Mouse (Mus musculus): Measurements from ENCODE around the gene Fhl2.

DNA sequence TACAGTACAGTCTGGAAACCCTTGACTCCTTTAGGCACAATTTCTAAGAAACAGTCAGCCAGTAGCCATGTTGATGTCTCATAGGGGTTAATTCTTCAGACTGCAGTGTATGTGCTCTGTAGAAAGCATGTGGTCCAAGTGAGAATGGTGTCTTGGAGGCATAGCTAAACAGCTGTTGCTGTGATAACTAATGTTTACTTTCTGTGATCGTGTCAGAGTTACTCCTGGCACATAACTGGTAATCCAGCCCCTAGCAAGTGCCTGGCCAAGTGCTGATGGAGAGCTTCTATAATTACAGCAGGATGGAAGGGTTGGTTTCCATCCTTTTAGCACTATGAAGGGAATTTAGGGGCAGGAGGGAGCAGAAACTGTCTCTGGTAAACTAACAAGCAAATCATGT, 14.5 kb upstream of the Fhl2 start:
- TF ChIP-seq CTCF (IDR thresholded peaks at IDR 0.05; ENCODE audit: borderline replicate concordance, control insufficient read depth, extremely low read depth, insufficient read depth, low read length, poor library complexity) = no peak
- no peak for TF ChIP-seq POLR2A (IDR thresholded peaks at IDR 0.05; ENCODE audit: control insufficient read depth, extremely low read depth, insufficient read depth, low read length, poor library complexity)

All from thymus, adult 2 months (tissue).